Mouse (Mus musculus) heart, postnatal 0 days (tissue): ENCODE data around the gene Nol4l.

Experiments used
- CTCF ChIP-seq: IDR thresholded peaks from 2 replicates; pipeline ENCODE4 v1.5.1; 2016; ENCODE audit warnings: antibody characterized with exemption, control low read depth, low read depth
- EP300 ChIP-seq: IDR thresholded peaks from 2 replicates; pipeline ENCODE4 v1.6.1; 2016; ENCODE audit warnings: antibody characterized with exemption, low read depth

DNA sequence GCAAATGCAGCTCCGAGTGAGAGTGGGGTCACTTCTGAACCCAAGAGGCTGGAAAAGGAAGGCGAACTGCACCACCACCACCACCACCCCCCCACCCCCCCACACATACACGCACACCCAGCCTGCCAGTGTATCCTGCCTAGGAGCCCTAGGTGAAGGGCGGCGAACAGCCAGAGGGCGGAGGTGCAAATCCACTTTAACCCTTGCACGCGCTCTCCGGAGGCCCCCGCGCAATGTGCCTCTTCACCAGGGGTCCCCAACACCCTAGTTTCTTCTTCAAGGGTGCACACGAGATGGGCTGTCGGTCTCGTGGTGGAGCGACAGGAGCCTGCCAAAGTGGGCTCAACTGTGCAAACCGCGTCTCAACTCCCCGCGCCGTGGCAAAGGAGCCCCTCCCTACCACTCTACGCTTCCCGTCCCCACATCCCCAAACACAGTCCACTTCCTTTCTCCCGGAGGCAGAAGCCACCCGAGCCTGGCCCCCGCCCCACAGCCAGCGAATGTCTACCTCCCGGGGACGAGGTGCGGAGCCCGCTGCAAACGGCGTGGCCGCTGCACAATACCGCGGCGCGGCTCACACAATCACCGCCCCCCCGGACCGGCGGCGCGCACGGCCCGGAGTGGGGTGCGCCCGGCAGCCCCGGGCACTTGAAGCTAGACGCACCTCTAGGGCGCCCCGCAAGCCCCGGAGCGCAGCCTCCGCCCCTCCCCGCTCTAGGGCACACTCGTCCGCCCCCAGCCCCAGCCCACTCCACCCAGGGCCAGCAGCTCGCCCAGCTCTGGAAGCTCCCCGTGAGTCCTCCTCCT lies 86.1 kb downstream of the Nol4l start:
- TF ChIP-seq CTCF = no peak
- TF ChIP-seq EP300 = no peak
